Mouse (Mus musculus) embryonic facial prominence, embryonic 11.5 days (tissue): ENCODE data around the gene Ckap2. TPM values are rescaled to one million over a fixed set of nuclear protein-coding genes. Genes with fewer than 3 reads are reported as not detected.

ENCODE experiments used
- ATAC-seq: fragments of 200-750 bp; cut with Nextera tagmentation; replicated peaks from 2 replicates; pipeline ENCODE4 v1.8.0; 2017; ENCODE audit warnings: low read depth; ENCODE audit not compliant: insufficient number of reproducible peaks, low FRiP score, low TSS enrichment
- DNase-seq: peaks from one replicate; pipeline ENCODE4 v3.0.0-alpha.2; 2015; ENCODE audit warnings: low spot score
- H3K27ac ChIP-seq: fragments of 300-500 bp; sonication (generic); replicated peaks from 2 replicates; pipeline ENCODE4 v1.5.1; 2014; ENCODE audit warnings: mild to moderate bottlenecking, low read depth, low read length, control low read depth
- H3K27me3 ChIP-seq: fragments of 300-500 bp; sonication (generic); 2 replicates; pipeline ENCODE4 v1.6.1; 2014; ENCODE audit warnings: mild to moderate bottlenecking, low read length, moderate library complexity, mixed read lengths; ENCODE audit not compliant: control insufficient read depth, insufficient read depth
- H3K36me3 ChIP-seq: fragments of 300-500 bp; sonication (generic); replicated peaks from 2 replicates; pipeline ENCODE4 v1.6.1; 2014; ENCODE audit warnings: low read depth, mild to moderate bottlenecking, low read length, moderate library complexity, mixed read lengths; ENCODE audit not compliant: control insufficient read depth, insufficient read depth
- H3K4me1 ChIP-seq: fragments of 300-500 bp; sonication (generic); 2 replicates; pipeline ENCODE4 v1.6.1; 2014; ENCODE audit warnings: low read length, mixed read lengths; ENCODE audit not compliant: control insufficient read depth, insufficient read depth
- H3K4me2 ChIP-seq: fragments of 300-500 bp; sonication (generic); 2 replicates; pipeline ENCODE4 v1.6.1; 2014; ENCODE audit warnings: low read depth, mild to moderate bottlenecking, control low read depth, low read length, moderate library complexity
- H3K4me3 ChIP-seq: fragments of 300-500 bp; sonication (generic); 2 replicates; pipeline ENCODE4 v1.5.1; 2014; ENCODE audit warnings: low read depth, low read length, control low read depth
- H3K9ac ChIP-seq: fragments of 300-500 bp; sonication (generic); replicated peaks from 2 replicates; pipeline ENCODE4 v1.6.1; 2014; ENCODE audit warnings: mild to moderate bottlenecking, control low read depth, low read length
- H3K9me3 ChIP-seq: fragments of 300-500 bp; sonication (generic); replicated peaks from 2 replicates; pipeline ENCODE4 v1.6.1; 2016; ENCODE audit warnings: mild to moderate bottlenecking, low read length, inconsistent platforms, mixed read lengths; ENCODE audit not compliant: control insufficient read depth
- WGBS: fragments of 180-500 bp; shearing (Covaris S2); extraction: QIAGEN DNeasy Blood & Tissue Kit; methylation state at CpG from one replicate; pipeline ENCODE4 v1.1.7; 2014; 5-methylcytosine and 5-hydroxymethylcytosine counted together
- polyA plus RNA-seq: library from polyadenylated mRNA; unstranded; fragments of >200 nt; fragmentation: Nextera tagmentation; extraction: Ambion mirVana; gene quantifications from 2 replicates; pipeline ENCODE4 v1.2.1, GENCODE M21; 2014

Ckap2 gene
- polyA plus RNA-seq, 1 experiment from 2014 or later, result 66.9 TPM

- Histone ChIP-seq H3K9ac (no peak within 1 kb of the TSS; the same call in 1 of the 2 replicates), H3K27me3 (no peaks in the 10 kb centered on the region), H3K4me1 (no peaks in the 10 kb centered on the region), H3K4me3 (peak within 1 kb of the TSS; percentile 38), H3K36me3 (no peaks in the 10 kb centered on the region), H3K4me2 (peak within 1 kb of the TSS; percentile 57), H3K9me3 (no peaks in the 10 kb centered on the region), H3K27ac (no peak within 1 kb of the TSS)
- ATAC-seq, result peak; percentile 81
- 3% methylated on average over 29 of the region's 29 CpGs for WGBS
- peak; percentile 77 for DNase-seq
These were observed 61.1 kb downstream of the Ckap2 start, which contains the start of gene Nek5 for GRCm38 (mm10) chr8:22124220-22125152. Nek5 (minus strand) TSS chr8:22125053.

Other genes starting within 250 kb of the Ckap2 start
- not detected in 2 replicates for gene Defb35, start 247.5 kb downstream of the Ckap2 start, polyA plus RNA-seq
- gene Defb13, start 239.1 kb downstream of the Ckap2 start, polyA plus RNA-seq, result not detected in 2 replicates
- not detected in 2 replicates for gene Fam90a1a, start 227.1 kb downstream of the Ckap2 start, polyA plus RNA-seq
- gene Ccdc70, start 216.0 kb downstream of the Ckap2 start, polyA plus RNA-seq, result not detected in 2 replicates
- 0.90 and 1.4 TPM in 2 replicates for gene Atp7b, start 125.5 kb downstream of the Ckap2 start, polyA plus RNA-seq
- 35.4 and 36.6 TPM in 2 replicates for gene Alg11, start 125.1 kb downstream of the Ckap2 start, polyA plus RNA-seq
- gene Nek5, start 60.8 kb downstream of the Ckap2 start, polyA plus RNA-seq, result 0.28 TPM in 1 of 2 replicates, not detected in the other
- 7.1 TPM in 2 replicates for gene Nek3, start 19.4 kb downstream of the Ckap2 start, polyA plus RNA-seq
- 38.6 and 41.1 TPM in 2 replicates for gene Vps36, start 7.0 kb upstream of the Ckap2 start, polyA plus RNA-seq
- gene Thsd1, start 41.5 kb upstream of the Ckap2 start, polyA plus RNA-seq, result 10.4 and 11.0 TPM in 2 replicates
- gene Tpte, start 97.6 kb upstream of the Ckap2 start, polyA plus RNA-seq, result not detected in 2 replicates
- gene Slc25a15, start 212.8 kb upstream of the Ckap2 start, polyA plus RNA-seq, result 14.2 and 17.7 TPM in 2 replicates
- gene Mrps31, start 225.5 kb upstream of the Ckap2 start, polyA plus RNA-seq, result 52.7 and 53.9 TPM in 2 replicates